Mouse (Mus musculus) hindbrain, postnatal 0 days (tissue): ENCODE measurements around the gene Mrps9. TPM values are rescaled to one million over a fixed set of nuclear protein-coding genes. Genes with fewer than 3 reads are reported as not detected.
A peak's percentile ranks its signal among the peaks of the same experiment; 100 is the strongest.

Source experiments
- ATAC-seq: fragments of 200-750 bp; cut with Nextera tagmentation; 2 replicates; pipeline ENCODE4 v1.8.0; 2017; ENCODE audit warnings: mild to moderate bottlenecking, moderate TSS enrichment, moderate library complexity
- DNase-seq: peaks from one replicate; pipeline ENCODE4 v3.0.0-alpha.2; 2015; ENCODE audit warnings: low spot score
- H3K27ac ChIP-seq: fragments of 300-500 bp; sonication (generic); 2 replicates; pipeline ENCODE4 v1.5.1; 2014; ENCODE audit warnings: mild to moderate bottlenecking
- H3K27me3 ChIP-seq: fragments of 300-500 bp; sonication (generic); 2 replicates; pipeline ENCODE4 v1.6.1; 2014; ENCODE audit warnings: low read length, mixed read lengths; ENCODE audit not compliant: insufficient read depth
- H3K36me3 ChIP-seq: fragments of 300-500 bp; sonication (generic); 2 replicates; pipeline ENCODE4 v1.6.1; 2014; ENCODE audit warnings: low read length, mixed read lengths; ENCODE audit not compliant: insufficient read depth
- H3K4me1 ChIP-seq: fragments of 300-500 bp; sonication (generic); 2 replicates; pipeline ENCODE4 v1.6.1; 2014; ENCODE audit warnings: antibody characterized with exemption, low read length, mixed read lengths; ENCODE audit not compliant: insufficient read depth
- H3K4me2 ChIP-seq: fragments of 300-500 bp; sonication (generic); 2 replicates; pipeline ENCODE4 v1.6.1; 2014; ENCODE audit warnings: low read depth, mild to moderate bottlenecking, low read length, moderate library complexity, mixed read lengths
- H3K4me3 ChIP-seq: fragments of 300-500 bp; sonication (generic); 2 replicates; pipeline ENCODE4 v1.5.1; 2014; ENCODE audit warnings: low read length
- H3K9ac ChIP-seq: fragments of 300-500 bp; sonication (generic); replicated peaks from 2 replicates; pipeline ENCODE4 v1.6.1; 2014; ENCODE audit warnings: mild to moderate bottlenecking, low read length, moderate library complexity, mixed read lengths
- H3K9me3 ChIP-seq: fragments of 300-500 bp; sonication (generic); 2 replicates; pipeline ENCODE4 v1.6.1; 2016; ENCODE audit warnings: low read length, mixed read lengths
- CTCF ChIP-seq: IDR thresholded peaks from 2 replicates; pipeline ENCODE4 v1.5.1; 2016; ENCODE audit warnings: antibody characterized with exemption, control low read depth, low read depth
- WGBS: fragments of 180-500 bp; shearing (Covaris S2); extraction: QIAGEN DNeasy Blood & Tissue Kit; methylation state at CpG from one replicate; pipeline ENCODE4 v1.1.7; 2014; 5-methylcytosine and 5-hydroxymethylcytosine counted together
- polyA plus RNA-seq: library from polyadenylated mRNA; unstranded; fragments of >200 nt; fragmentation: Nextera tagmentation; extraction: Ambion mirVana; gene quantifications from 2 replicates; pipeline ENCODE4 v1.2.1, GENCODE M21; 2015
- total RNA-seq: library from RNA; depleted of rRNA; stranded (reverse); fragments of >200 nt; gene quantifications from 2 replicates; pipeline ENCODE4 v1.2.3, GENCODE M21; 2014

Gene Mrps9
- total and polyA plus RNA-seq, 2 experiments from 2014 or later: 27.8 to 33.6 TPM

GRCm38 (mm10) chr1:42894695-42895094 is 43.7 kb downstream of the Mrps9 start:
- Histone ChIP-seq H3K9ac (no peak overlapping the region), H3K9me3 (no peaks in the 10 kb centered on the region), H3K36me3 (peaks cover 6% of the 10 kb centered on the region; the same call in 1 of the 2 replicates), H3K27ac (no peak overlapping the region), H3K27me3 (no peaks in the 10 kb centered on the region), H3K4me2 (no peak overlapping the region), H3K4me3 (no peak overlapping the region), H3K4me1 (no peaks in the 10 kb centered on the region)
- DNase-seq: no peak
- ATAC-seq: no peak
- TF ChIP-seq CTCF: no peak

- no peak overlapping the region for H3K27ac ChIP-seq
- no peak overlapping the region for H3K4me3 ChIP-seq
- H3K36me3 ChIP-seq: peaks cover 22% of the 10 kb centered on the region; the same call in 1 of the 2 replicates
- DNase-seq: no peak
- no peaks in the 10 kb centered on the region for H3K27me3 ChIP-seq
- 77% methylated on average over 11 of the region's 11 CpGs for WGBS
- no peaks in the 10 kb centered on the region for H3K9me3 ChIP-seq
- no peak overlapping the region for H3K9ac ChIP-seq
- no peaks in the 10 kb centered on the region for H3K4me1 ChIP-seq
- no peak overlapping the region for H3K4me2 ChIP-seq
- no peak for ATAC-seq
- no peak for TF ChIP-seq CTCF
These were observed 54.1 kb downstream of the Mrps9 start for GRCm38 (mm10) chr1:42905148-42905547.

- H3K27ac ChIP-seq: no peak overlapping the region
- no peak overlapping the region for H3K4me2 ChIP-seq
- no peak overlapping the region for H3K4me3 ChIP-seq
- H3K9ac ChIP-seq: no peak overlapping the region
- no peak for DNase-seq
- H3K27me3 ChIP-seq: no peaks in the 10 kb centered on the region
- TF ChIP-seq CTCF: no peak
- H3K36me3 ChIP-seq: 0 out of 2 replicates have a peak, but pooled peaks cover 14% of the 10 kb centered on the region
- H3K9me3 ChIP-seq: no peaks in the 10 kb centered on the region
- no peaks in the 10 kb centered on the region for H3K4me1 ChIP-seq
- WGBS: 79% methylated on average over 7 of the region's 7 CpGs
- ATAC-seq: no peak
These were observed 55.7 kb downstream of the Mrps9 start for GRCm38 (mm10) chr1:42906696-42907095.

GRCm38 (mm10) chr1:42907153-42907552 is 56.1 kb downstream of the Mrps9 start:
- Histone ChIP-seq H3K4me1 (no peaks in the 10 kb centered on the region), H3K27ac (no peak overlapping the region), H3K9ac (no peak overlapping the region), H3K9me3 (no peaks in the 10 kb centered on the region), H3K27me3 (no peaks in the 10 kb centered on the region), H3K4me3 (no peak overlapping the region), H3K4me2 (no peak overlapping the region), H3K36me3 (0 out of 2 replicates have a peak, but pooled peaks cover 14% of the 10 kb centered on the region)
- no peak for ATAC-seq
- no peak for DNase-seq
- TF ChIP-seq CTCF: no peak
- WGBS: 49% methylated on average over 4 of the region's 4 CpGs

- H3K9me3 ChIP-seq: no peaks in the 10 kb centered on the region
These were observed 64.0 kb downstream of the Mrps9 start for GRCm38 (mm10) chr1:42915062-42915461.

GRCm38 (mm10) chr1:42916719-42917118 is 65.7 kb downstream of the Mrps9 start:
- WGBS: 87% methylated on average over 7 of the region's 7 CpGs
- Histone ChIP-seq H3K27ac (no peak overlapping the region), H3K27me3 (no peaks in the 10 kb centered on the region), H3K36me3 (no peaks in the 10 kb centered on the region), H3K4me3 (no peak overlapping the region), H3K4me1 (no peaks in the 10 kb centered on the region), H3K4me2 (no peak overlapping the region), H3K9me3 (no peaks in the 10 kb centered on the region), H3K9ac (no peak overlapping the region)
- ATAC-seq (no peak), DNase-seq (no peak)
- TF ChIP-seq CTCF: no peak

More at GRCm38 (mm10) chr1:42915062-42915461, 64.0 kb downstream of the Mrps9 start:
- WGBS: 11% methylated on average over 4 of the region's 4 CpGs
- H3K36me3 ChIP-seq: no peaks in the 10 kb centered on the region
- ATAC-seq (peak; percentile 83), DNase-seq (peak; percentile 82)
- no peaks in the 10 kb centered on the region for H3K27me3 ChIP-seq
- TF ChIP-seq CTCF: peak; percentile 92
- no peak overlapping the region for H3K27ac ChIP-seq
- no peak overlapping the region for H3K9ac ChIP-seq
- H3K4me1 ChIP-seq: no peaks in the 10 kb centered on the region
- H3K4me3 ChIP-seq: no peak overlapping the region
- H3K4me2 ChIP-seq: no peak overlapping the region

GRCm38 (mm10) chr1:42917908-42918307 is 66.9 kb downstream of the Mrps9 start:
- no peak for DNase-seq
- Histone ChIP-seq H3K27me3 (no peaks in the 10 kb centered on the region), H3K36me3 (no peaks in the 10 kb centered on the region), H3K9me3 (no peaks in the 10 kb centered on the region), H3K9ac (no peak overlapping the region), H3K27ac (no peak overlapping the region), H3K4me2 (no peak overlapping the region), H3K4me3 (no peak overlapping the region), H3K4me1 (no peaks in the 10 kb centered on the region)
- no peak for ATAC-seq
- 35% methylated on average over 4 of the region's 4 CpGs for WGBS
- TF ChIP-seq CTCF: no peak
